Mouse (Mus musculus): ENCODE results near the gene Kcnk1.

GRCm38 (mm10) chr8:126026584-126026983 is 31.6 kb downstream of the Kcnk1 start:
- no peak for TF ChIP-seq MYOG (IDR thresholded peaks at IDR 0.05; ENCODE audit: control insufficient read depth, extremely low read depth, insufficient read length)
- no peak for TF ChIP-seq CTCF (IDR thresholded peaks at IDR 0.05; ENCODE audit: control insufficient read depth, insufficient read depth, insufficient read length)
- no peak for TF ChIP-seq MAX (IDR thresholded peaks at IDR 0.05)
- TF ChIP-seq USF1 (IDR thresholded peaks at IDR 0.05; ENCODE audit: low read depth): no peak

All from C2C12 (cell line).